Mouse (Mus musculus) kidney, embryonic 14.5 days (tissue): ENCODE results near the gene Gstp3. TPM values are rescaled to one million over a fixed set of nuclear protein-coding genes. Genes with fewer than 3 reads are reported as not detected.
"Not testable (repeated sequence)": the region's sequence is repeated elsewhere in the genome, so short reads cannot be mapped to it uniquely, and the experiment has no call there.

Experiments used
- ATAC-seq: fragments of 200-750 bp; cut with Nextera tagmentation; 2 replicates; pipeline ENCODE4 v1.8.0; 2017; ENCODE audit warnings: moderate number of reproducible peaks, mild to moderate bottlenecking, moderate TSS enrichment, moderate library complexity; ENCODE audit not compliant: low FRiP score, low TSS enrichment
- H3K27ac ChIP-seq: fragments of 300-500 bp; sonication (generic); 2 replicates; pipeline ENCODE4 v1.5.1; 2014; ENCODE audit warnings: low read depth, mild to moderate bottlenecking, low read length, moderate library complexity, mixed read lengths
- H3K27me3 ChIP-seq: fragments of 300-500 bp; sonication (generic); 2 replicates; pipeline ENCODE4 v1.6.1; 2014; ENCODE audit warnings: mild to moderate bottlenecking, low read length; ENCODE audit not compliant: control insufficient read depth, insufficient read depth
- H3K36me3 ChIP-seq: fragments of 300-500 bp; sonication (generic); 2 replicates; pipeline ENCODE4 v1.6.1; 2014; ENCODE audit warnings: low read length, mixed read lengths; ENCODE audit not compliant: control insufficient read depth, insufficient read depth
- H3K4me1 ChIP-seq: fragments of 300-500 bp; sonication (generic); 2 replicates; pipeline ENCODE4 v1.6.1; 2014; ENCODE audit warnings: low read length, mixed read lengths; ENCODE audit not compliant: control insufficient read depth, insufficient read depth
- H3K4me2 ChIP-seq: fragments of 300-500 bp; sonication (generic); replicated peaks from 2 replicates; pipeline ENCODE4 v1.6.1; 2014; ENCODE audit warnings: low read depth, mild to moderate bottlenecking, low read length
- H3K4me3 ChIP-seq: fragments of 300-500 bp; sonication (generic); 2 replicates; pipeline ENCODE4 v1.5.1; 2014; ENCODE audit warnings: mild to moderate bottlenecking, low read length
- H3K9ac ChIP-seq: fragments of 300-500 bp; sonication (generic); 2 replicates; pipeline ENCODE4 v1.6.1; 2014; ENCODE audit warnings: low read depth, mild to moderate bottlenecking, low read length, moderate library complexity
- H3K9me3 ChIP-seq: fragments of 300-500 bp; sonication (generic); 2 replicates; pipeline ENCODE4 v1.6.1; 2016; ENCODE audit warnings: low read length; ENCODE audit not compliant: control insufficient read depth
- whole genome bisulfite sequencing: fragments of 180-500 bp; shearing (Covaris S2); extraction: QIAGEN DNeasy Blood & Tissue Kit; methylation state at CpG from one replicate; pipeline ENCODE4 v1.1.7; 2014; 5-methylcytosine and 5-hydroxymethylcytosine counted together
- polyA plus RNA-seq: library from polyadenylated mRNA; unstranded; fragments of >200 nt; fragmentation: Nextera tagmentation; extraction: Ambion mirVana; gene quantifications from 2 replicates; pipeline ENCODE4 v1.2.1, GENCODE M21; 2014

Gene Gstp3
- polyA plus RNA-seq, 1 experiment from 2014 or later, result 0.34 TPM

DNA sequence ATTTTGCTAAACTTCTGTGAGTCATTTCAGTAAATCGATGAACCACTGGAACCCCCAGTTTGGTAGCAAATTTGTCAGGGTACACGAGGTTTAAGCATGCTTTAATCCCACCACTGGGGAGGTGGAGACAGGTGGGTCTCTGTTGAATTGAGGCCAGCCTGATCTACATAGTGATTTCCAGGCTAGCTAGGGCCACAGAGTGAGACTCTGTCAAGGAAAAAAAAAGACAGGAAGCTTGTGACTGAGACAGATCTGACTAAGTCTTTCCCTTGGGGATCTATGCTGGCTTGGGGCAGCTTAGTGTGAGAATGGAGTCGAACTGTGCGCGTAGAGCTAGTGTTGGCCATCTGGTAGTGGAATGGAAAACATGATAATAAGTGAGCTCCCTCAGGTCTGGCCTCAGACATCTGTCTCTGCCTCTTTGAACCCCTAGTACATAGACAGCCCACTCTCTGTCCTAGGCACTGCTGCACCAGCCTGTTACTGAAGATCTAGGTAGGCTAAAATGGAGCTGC, 6.8 kb downstream of the Gstp3 start:
- H3K27ac ChIP-seq, result no peak overlapping the region
- 79% methylated on average over 5 of the region's 5 CpGs for WGBS
- H3K4me1 ChIP-seq, result no peaks in the 10 kb centered on the region
- no peaks in the 10 kb centered on the region for H3K27me3 ChIP-seq
- no peaks in the 10 kb centered on the region for H3K36me3 ChIP-seq
- H3K9me3 ChIP-seq, result no peaks in the 10 kb centered on the region
- no peak overlapping the region for H3K4me3 ChIP-seq
- no peak for ATAC-seq
- H3K9ac ChIP-seq, result no peak overlapping the region
- no peak overlapping the region for H3K4me2 ChIP-seq

DNA sequence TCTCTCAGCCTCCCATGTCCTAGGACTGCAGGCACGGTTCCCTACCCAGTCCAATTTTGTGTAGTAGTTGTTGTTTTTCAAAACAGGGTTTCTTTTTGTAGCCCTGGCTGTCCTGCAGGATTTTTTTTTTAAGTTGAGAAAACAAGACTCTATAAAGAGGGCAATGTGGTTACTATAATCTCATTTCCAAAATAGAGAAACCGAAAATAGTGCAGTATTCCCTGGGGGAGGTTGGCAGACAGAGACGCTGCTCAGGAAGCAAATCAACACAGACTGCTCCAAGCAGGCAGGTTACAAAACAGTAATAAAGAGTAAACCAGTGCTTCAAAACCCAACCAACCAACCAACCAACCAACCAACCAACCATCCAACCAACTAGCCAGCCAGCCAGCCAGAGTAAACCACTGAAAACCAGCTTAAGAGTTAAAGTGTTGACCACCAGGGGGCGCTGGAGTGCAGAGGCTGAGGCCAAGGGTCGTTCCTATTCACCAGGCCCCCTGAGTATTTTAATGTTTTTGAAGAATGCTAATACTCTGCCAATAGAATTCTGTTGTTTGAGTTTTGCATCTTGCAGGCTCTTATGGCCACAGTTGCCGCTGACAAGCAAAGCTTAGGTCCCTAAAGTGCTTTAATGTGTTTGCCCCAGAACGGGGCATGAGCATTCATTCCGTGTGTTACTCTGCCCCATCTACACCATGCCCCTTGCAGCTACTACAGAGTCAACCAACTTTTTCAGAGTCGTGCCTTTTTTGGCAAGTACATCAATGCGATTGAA, 7.4 kb downstream of the Gstp3 start:
- H3K27ac ChIP-seq, result no peak overlapping the region
- ATAC-seq, result no peak
- no peaks in the 10 kb centered on the region for H3K9me3 ChIP-seq
- no peaks in the 10 kb centered on the region for H3K4me1 ChIP-seq
- H3K27me3 ChIP-seq, result no peaks in the 10 kb centered on the region
- H3K4me2 ChIP-seq, result no peak overlapping the region
- no peak overlapping the region for H3K9ac ChIP-seq
- no peak overlapping the region for H3K4me3 ChIP-seq
- 53% methylated on average over 10 of the region's 10 CpGs for WGBS
- H3K36me3 ChIP-seq, result no peaks in the 10 kb centered on the region

DNA sequence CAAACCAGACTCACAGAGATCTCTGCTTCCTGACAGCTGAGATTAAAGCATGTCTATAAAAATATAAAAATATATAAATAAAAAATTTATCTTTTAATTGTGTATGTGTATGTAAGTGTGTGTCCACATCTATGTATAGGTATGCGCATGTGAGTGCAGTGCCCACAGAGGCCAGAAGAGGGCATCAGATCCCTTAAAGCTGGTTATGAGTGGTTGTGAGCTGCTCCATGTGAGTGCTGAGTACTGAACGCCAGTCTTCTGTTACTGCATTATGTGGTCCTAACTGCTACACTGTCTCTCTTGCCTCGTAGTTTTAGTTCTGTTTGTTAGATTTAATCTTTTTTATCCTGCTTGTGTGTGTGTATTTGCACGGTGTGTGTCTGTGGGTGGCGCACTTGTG, 8.4 kb downstream of the Gstp3 start:
- no peak overlapping the region for H3K4me2 ChIP-seq
- ATAC-seq, result no peak
- H3K9ac ChIP-seq, result no peak overlapping the region
- no peak overlapping the region for H3K4me3 ChIP-seq
- no peaks in the 10 kb centered on the region for H3K27me3 ChIP-seq
- H3K27ac ChIP-seq, result no peak overlapping the region
- H3K36me3 ChIP-seq, result no peaks in the 10 kb centered on the region
- H3K9me3 ChIP-seq, result no peaks in the 10 kb centered on the region
- no peaks in the 10 kb centered on the region for H3K4me1 ChIP-seq
- 93% methylated on average over 5 of the region's 5 CpGs for WGBS

DNA sequence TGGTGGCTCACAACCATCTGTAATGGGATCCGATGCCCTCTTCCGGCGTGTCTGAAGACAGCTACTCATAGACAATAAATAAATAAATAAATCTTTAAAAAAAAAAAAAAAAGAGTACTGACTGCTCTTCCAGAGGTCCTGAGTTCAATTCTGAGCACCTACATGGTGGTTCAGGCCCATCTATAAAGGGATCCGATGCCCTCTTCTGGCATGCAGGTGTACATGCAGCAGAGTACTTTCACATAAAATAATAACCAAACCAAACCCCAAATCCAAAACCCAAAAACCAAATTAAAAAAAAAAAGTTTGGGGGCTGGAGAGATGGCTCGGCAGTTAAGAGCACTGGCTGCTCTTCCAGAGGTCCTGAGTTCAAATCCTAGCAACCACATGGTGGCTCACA, 10.3 kb downstream of the Gstp3 start:
- H3K4me3 ChIP-seq, H3K9ac ChIP-seq, H3K27ac ChIP-seq, H3K27me3 ChIP-seq, H3K36me3 ChIP-seq, H3K4me2 ChIP-seq, H3K4me1 ChIP-seq, H3K9me3 ChIP-seq, ATAC-seq: not testable (repeated sequence)
- 70% methylated on average over 5 of the region's 5 CpGs for WGBS

DNA sequence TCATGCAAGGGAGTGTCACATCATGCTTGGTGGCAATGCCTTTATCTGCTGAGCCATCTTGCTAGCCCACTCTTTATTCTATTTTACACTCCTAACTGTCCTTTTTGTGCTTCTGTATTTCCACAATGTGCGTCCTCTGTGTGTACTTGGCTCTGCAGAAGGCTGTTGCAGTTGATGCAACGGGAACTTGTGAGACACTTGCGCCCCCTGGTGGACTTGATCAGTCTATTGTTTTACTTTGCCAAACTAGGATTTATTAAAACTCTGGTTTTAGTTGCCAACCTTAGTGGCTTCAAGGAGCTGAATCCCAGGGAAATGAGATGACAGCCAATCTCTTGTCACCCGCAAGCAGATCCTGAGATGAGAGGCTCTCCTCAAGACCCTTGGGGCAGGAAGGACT, 11.5 kb downstream of the Gstp3 start:
- H3K9me3 ChIP-seq, result no peaks in the 10 kb centered on the region
- H3K27ac ChIP-seq, result no peak overlapping the region
- no peak for ATAC-seq
- no peak overlapping the region for H3K9ac ChIP-seq
- H3K4me2 ChIP-seq, result no peak overlapping the region
- no peaks in the 10 kb centered on the region for H3K4me1 ChIP-seq
- no peaks in the 10 kb centered on the region for H3K36me3 ChIP-seq
- no peaks in the 10 kb centered on the region for H3K27me3 ChIP-seq
- no peak overlapping the region for H3K4me3 ChIP-seq
- WGBS, result 16% methylated on average over 4 of the region's 4 CpGs

DNA sequence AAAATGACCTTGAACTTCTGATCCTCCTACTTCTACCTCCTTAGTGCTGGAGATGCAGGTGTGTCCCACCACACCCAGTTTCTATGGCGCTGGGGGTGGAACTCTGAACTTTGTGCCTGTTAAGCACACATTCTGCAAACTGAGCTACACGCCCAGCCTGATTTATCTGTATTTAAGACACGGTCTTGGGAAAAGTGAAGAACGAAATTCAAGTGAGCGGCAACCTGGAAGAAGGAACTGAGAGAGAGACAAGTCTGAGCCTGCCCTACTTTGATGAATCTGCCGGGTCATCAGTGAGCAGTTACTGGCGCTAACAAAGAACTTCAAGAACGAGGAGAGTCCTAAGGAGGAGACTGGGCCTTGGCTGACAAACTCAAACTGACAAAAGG, 12.5 kb downstream of the Gstp3 start:
- Histone ChIP-seq H3K9me3 (no peaks in the 10 kb centered on the region), H3K27me3 (no peaks in the 10 kb centered on the region), H3K27ac (no peak overlapping the region), H3K4me3 (no peak overlapping the region), H3K4me2 (no peak overlapping the region), H3K9ac (no peak overlapping the region), H3K36me3 (no peaks in the 10 kb centered on the region), H3K4me1 (no peaks in the 10 kb centered on the region)
- whole genome bisulfite sequencing, result 89% methylated on average over 8 of the region's 8 CpGs
- ATAC-seq, result no peak

DNA sequence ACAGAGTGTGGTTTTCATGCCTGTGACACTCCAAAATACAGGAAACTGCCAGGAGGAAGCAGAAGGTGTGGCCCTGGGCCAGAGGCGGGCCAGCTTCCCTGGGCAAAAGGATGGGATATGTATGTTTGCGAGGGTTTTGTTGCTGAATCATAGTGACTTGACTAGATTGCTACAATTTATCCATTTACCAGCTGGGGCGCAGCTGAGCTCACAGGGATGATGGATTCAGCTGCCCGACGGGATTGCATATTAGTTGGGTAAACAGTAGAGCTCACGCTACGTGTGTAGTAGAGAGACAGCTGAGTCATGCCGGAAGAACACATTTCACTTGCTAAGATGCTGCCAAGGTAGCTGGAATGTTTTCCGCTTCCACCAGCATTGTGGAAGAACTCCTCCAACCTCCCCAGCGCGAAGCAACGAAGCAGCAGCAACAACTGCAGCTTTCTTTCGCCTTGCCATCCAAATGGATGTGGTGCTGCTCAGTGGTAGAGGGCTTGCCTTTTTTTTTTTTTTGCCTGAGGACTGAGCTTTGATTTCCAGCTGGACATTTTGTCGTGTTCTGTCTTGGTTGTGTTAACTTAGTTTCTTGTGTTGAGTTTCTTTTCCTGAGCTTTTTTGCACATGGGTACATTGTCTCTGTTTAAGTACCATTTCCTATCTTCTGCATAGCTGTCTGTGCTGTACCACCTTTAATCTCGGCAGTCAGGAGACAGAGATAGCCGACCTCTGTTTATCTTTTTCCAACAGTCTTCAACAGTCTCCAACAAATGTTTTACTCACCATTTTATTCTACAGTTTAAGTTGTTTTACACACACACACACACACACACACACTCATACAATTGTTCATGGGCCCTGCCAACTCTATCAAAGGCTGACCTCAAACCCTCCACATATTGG, 13.2 kb downstream of the Gstp3 start, which contains the start of gene Gstp2:
Gene Gstp2, minus strand, starts transcription at position 58 of the 900 bp plus-strand sequence.
- H3K27ac ChIP-seq, result no peak within 1 kb of the TSS
- no peaks in the 10 kb centered on the region for H3K36me3 ChIP-seq
- WGBS, result 58% methylated on average over 16 of the region's 16 CpGs

DNA sequence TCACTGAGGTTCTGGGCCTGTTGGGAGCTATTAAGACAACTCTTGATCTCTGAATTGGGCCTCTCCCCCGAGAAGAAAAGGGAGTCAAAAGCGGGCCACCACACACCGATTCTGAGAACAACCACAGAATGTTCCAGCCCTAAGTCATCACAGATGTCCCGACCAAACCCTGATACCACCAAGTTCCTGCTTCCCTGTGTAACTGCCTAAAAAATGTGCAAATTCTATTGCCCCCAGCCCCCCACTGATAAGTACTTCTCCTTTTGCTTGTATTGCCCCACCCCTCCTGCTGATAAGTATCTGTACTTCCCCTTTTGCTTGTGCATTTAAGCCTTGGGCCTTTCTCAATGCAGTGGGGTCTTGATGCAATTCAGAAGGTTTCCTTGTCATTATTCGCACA, 15.3 kb downstream of the Gstp3 start:
- not testable (repeated sequence) for H3K27ac ChIP-seq, H3K4me3 ChIP-seq, ATAC-seq, H3K4me1 ChIP-seq, H3K27me3 ChIP-seq, H3K9ac ChIP-seq, H3K4me2 ChIP-seq, H3K9me3 ChIP-seq, H3K36me3 ChIP-seq
- WGBS, result 91% methylated on average over 5 of the region's 5 CpGs

More for the DNA sequence above, 13.2 kb downstream of the Gstp3 start, which contains the start of gene Gstp2:
- Histone ChIP-seq H3K27me3 (no peaks in the 10 kb centered on the region), H3K4me1 (no peaks in the 10 kb centered on the region), H3K9ac (no peak within 1 kb of the TSS), H3K9me3 (no peaks in the 10 kb centered on the region), H3K4me3 (no peak within 1 kb of the TSS), H3K4me2 (no peak within 1 kb of the TSS)
- ATAC-seq, result no peak

DNA sequence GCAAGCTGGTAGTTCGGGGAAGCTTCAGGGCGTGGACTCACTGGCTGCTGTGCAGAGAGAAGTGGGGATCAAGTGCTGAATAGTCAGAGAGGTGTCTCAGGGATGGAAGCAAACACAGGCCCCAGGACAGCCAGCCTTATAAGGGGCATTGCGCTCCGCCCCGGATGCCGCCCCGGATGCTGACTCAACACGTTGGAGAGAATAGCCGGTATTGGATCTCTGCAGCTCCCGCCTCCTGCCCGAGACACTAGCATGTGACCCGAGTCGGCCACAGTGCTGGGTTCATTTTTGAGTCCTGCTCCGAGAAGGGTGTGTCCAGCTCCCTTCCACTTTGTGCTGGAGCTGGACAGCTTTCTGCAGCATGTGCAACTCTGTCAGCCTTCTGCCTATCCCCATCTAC, 17.2 kb downstream of the Gstp3 start:
- H3K27ac ChIP-seq, result no peak overlapping the region
- H3K36me3 ChIP-seq, result no peaks in the 10 kb centered on the region
- H3K4me1 ChIP-seq, result peaks cover 5% of the 10 kb centered on the region; the same call in 1 of the 2 replicates
- 69% methylated on average over 14 of the region's 14 CpGs for WGBS
- no peak overlapping the region for H3K9ac ChIP-seq
- H3K4me3 ChIP-seq, result no peak overlapping the region
- no peaks in the 10 kb centered on the region for H3K27me3 ChIP-seq
- no peaks in the 10 kb centered on the region for H3K9me3 ChIP-seq
- no peak overlapping the region for H3K4me2 ChIP-seq
- ATAC-seq, result no peak
